Mouse (Mus musculus) kidney, adult 18-20 months (tissue): ENCODE results near the gene Ablim2.
A peak's percentile ranks its signal among the peaks of the same experiment; 100 is the strongest.

Experiments used
- DNase-seq: peaks from one replicate; pipeline ENCODE4 v3.0.0; 2021

Ablim2 gene

GRCm38 (mm10) chr5:35739536-35740278 is 18.0 kb upstream of the Ablim2 start, which contains the start of gene Sh3tc1:
Gene Sh3tc1 (minus strand): TSS chr5:35739987.
- peak; percentile 79 for DNase-seq

- no peak for DNase-seq
Observed at GRCm38 (mm10) chr5:35740716-35741115, 17.0 kb upstream of the Ablim2 start.

- no peak for DNase-seq
Observed at GRCm38 (mm10) chr5:35741225-35741820, 16.4 kb upstream of the Ablim2 start.

GRCm38 (mm10) chr5:35743238-35743951 is 14.3 kb upstream of the Ablim2 start:
- DNase-seq: peak; percentile 79

GRCm38 (mm10) chr5:35743990-35744722 is 13.5 kb upstream of the Ablim2 start:
- DNase-seq: no peak

- DNase-seq: no peak
Observed at GRCm38 (mm10) chr5:35745406-35745805, 12.3 kb upstream of the Ablim2 start.

GRCm38 (mm10) chr5:35746910-35747309 is 10.8 kb upstream of the Ablim2 start:
- DNase-seq: peak; percentile 85

- no peak for DNase-seq
Observed at GRCm38 (mm10) chr5:35749416-35749815, 8.3 kb upstream of the Ablim2 start.

- DNase-seq: no peak
Observed at GRCm38 (mm10) chr5:35750026-35750425, 7.7 kb upstream of the Ablim2 start.

GRCm38 (mm10) chr5:35751016-35751415 is 6.7 kb upstream of the Ablim2 start:
- DNase-seq: no peak

- peak; percentile 76 for DNase-seq
Observed at GRCm38 (mm10) chr5:35755131-35755733, 2.4 kb upstream of the Ablim2 start.

GRCm38 (mm10) chr5:35756020-35756419 is 1.7 kb upstream of the Ablim2 start:
- DNase-seq: no peak

- DNase-seq: no peak
Observed at GRCm38 (mm10) chr5:35756997-35757638, 562 bp upstream of the Ablim2 start.

GRCm38 (mm10) chr5:35758081-35759053 is 687 bp downstream of the Ablim2 start:
- peak; percentile 37 for DNase-seq

GRCm38 (mm10) chr5:35761323-35761722 is 3.6 kb downstream of the Ablim2 start:
- DNase-seq: no peak

GRCm38 (mm10) chr5:35762388-35762787 is 4.7 kb downstream of the Ablim2 start:
- DNase-seq: peak; percentile 46

GRCm38 (mm10) chr5:35762850-35763249 is 5.2 kb downstream of the Ablim2 start:
- DNase-seq: no peak

GRCm38 (mm10) chr5:35765909-35766308 is 8.2 kb downstream of the Ablim2 start:
- no peak for DNase-seq

- no peak for DNase-seq
Observed at GRCm38 (mm10) chr5:35768525-35768924, 10.8 kb downstream of the Ablim2 start.

- no peak for DNase-seq
Observed at GRCm38 (mm10) chr5:35768997-35769396, 11.3 kb downstream of the Ablim2 start.

GRCm38 (mm10) chr5:35770246-35770645 is 12.6 kb downstream of the Ablim2 start:
- DNase-seq: no peak
